Mouse (Mus musculus): Measurements from ENCODE around the gene Rbm42.

Rbm42 gene

DNA sequence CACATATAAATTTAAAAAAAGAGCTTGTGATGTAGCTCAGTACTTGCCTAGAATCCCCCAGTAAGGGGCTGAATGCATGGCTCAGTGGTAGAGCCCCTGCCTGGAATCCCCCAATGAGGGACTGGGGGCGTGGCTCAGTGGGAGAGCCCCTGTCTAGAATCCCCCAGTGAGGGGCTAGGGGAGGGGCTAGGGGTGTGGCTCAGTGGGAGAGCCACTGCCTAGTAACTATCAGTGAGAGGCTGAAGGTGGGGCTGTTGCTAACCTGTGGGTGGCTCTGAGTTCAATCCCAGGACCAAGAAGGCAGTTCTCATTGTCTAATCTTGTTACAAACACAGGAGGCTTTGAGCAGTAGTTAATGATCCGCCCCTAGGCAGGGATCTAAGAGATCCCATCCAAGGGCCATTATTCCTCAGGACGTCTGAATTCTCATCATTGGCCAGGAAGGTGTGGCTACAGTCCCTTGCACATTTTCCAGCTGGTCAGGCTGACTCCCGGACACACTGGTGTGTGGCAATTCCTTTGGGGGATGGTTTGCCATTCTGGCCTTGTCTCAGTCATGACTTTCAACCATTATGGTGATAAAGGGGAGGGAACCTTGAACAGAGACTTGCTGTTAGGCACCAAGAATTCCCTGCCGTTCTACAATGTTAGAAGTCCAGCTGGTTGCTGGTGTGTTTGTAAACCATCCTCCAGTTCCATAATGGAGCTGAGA, 34.9 kb downstream of the Rbm42 start:
- no peak for DNase-seq

DNA sequence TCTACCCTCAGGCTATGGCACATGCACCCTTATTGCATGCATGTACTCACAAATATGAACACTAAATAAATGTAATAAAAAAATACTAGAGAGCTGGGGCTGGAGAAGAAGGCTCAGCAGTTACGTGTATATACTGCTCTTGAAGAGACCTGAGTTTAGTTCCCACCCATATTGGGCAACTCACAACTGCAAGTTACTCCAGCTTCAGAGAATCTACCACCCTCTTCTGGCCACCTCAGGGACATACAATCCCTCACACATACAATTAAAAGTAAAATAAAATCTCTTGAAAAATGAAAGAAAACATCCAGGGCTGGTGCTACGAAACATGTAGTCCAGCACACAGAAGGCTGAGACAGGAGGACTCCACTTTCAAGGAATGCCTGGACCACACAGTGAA, 35.7 kb downstream of the Rbm42 start:
- no peak for DNase-seq

DNA sequence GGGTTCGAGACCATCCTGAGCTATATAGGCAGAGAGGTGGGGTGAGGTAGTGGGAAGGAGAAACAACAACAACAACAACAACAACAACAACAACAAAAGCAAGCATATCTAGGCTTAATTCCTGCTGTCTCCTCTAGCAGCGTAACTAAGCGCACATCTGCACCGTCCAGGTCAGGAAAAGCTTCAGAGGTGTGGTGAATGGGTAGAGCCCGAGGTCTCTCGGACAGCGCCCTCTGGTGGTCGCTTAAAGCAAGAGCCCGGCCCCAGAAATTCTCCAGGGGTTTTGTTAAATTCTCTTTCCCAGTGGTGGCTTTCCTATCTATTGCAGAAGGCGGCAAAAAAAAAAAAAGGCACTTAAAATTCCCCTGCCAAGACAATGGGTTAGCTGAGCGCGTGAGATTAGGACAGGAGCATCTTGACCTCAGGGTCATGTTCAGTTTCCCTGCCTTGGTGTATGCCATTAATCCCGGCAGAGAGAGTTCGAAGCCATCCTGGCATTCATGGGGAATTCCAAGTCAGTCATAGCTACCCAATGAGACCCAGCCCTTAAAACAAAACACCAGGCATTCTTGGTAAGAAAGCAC, 36.5 kb downstream of the Rbm42 start:
- peak; percentile 74 for DNase-seq

DNA sequence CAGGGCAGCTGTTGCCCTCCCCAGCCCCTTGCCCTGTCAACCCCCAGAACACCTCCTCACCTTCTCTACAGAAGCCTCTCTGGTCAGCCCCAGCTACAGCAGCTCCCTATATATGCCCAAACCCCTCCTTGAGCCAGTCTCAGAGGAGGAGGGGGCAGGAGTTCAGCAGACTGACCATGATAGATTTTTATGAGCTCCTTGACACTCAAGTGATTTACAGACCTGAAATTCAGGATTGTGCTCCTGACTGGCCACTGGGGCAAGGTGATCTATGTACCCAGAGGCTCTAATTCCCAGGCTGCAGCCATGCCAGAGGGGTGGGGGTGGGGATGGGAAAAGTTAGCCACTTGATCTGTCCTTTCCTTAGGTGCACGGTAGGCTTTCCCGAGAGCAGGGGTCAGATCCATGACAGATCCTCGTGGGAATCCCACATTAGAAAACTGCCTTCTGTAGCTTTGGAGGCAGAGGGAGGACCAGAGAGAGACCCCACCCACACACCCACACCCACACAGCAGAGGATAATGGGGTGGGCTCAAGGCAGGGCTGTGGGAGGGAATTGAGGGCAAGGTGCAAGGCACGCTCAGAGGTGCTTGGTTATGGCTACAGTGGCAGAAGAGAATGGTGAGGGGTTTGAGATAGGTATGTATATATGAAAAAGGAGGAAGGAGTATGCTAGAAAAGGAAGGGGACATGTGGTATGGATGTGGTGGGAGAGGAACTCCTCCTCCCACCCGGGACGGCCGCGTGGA, 37.3 kb downstream of the Rbm42 start, which contains the start of gene Upk1a:
Gene Upk1a (minus strand): TSS at position 194 of the 749 bp plus-strand sequence.
- no peak for DNase-seq

DNA sequence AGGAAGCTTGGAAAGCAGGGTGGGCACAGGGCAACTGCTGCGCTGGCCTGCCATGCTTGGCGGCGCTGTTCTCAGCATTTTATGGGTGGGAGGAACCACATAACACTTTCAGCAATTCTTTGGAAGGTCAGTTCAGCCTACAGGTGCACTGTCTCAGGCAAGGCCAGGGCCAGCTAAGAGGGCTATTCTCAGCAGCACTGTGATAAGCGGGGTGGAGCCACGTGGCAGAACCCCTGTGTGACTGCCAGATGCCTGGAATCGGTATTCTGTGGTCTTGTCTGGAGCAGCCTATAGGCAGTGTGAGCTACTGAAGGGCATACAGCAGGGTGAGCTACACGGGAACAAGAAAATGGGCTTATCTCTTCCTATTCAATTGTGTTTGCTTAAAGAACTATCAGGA, 40.1 kb downstream of the Rbm42 start:
- DNase-seq, result no peak

DNA sequence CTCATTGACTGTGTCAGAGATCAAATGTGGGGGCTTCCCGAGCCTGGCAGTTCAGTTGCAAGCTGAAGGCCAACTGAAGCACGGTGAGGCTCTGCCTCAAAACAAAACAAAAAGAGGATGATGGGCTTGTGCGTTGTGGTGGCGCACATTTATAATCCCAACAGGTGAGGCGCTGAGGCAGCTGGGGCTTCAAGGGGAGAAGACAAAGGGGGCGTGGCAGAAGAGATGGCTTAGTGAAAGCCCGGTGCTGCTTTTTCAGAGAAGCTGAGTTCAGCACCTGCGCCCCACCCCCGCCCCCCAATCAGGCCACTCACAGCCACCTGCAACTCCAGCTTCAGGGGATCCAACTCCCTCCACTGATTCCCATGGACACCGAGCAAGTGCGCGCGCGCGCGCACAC, 41.6 kb downstream of the Rbm42 start:
- DNase-seq, result no peak

DNA sequence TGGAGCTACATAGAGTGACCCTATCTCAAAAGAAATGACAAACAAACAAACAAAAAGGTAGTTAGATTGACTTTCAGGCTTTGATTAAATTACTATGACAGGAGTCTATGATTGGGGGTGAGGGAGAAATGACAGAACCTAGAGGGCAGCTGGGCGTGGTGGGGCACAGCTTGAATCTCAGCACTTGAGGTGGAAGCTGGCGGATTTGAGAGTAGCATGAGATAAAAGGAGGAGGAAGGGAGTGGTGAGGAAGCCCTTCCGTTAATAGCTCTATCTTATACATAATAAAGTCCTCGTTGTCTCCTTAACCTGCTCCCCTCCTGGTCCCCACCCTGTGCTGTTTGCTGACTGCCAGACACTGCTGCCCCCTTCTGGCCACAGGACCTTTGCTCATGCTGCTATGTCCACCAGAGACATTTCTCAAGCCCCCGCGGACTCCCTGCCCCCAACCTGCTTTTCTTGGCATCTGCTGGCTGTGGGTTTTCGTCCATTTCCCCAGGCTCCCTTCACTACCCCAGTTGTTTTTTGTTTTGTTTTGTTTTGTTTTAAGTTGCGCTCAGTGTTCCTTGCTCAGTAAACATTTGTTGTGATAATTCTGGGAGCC, 42.3 kb downstream of the Rbm42 start:
- peak; percentile 66 for DNase-seq

DNA sequence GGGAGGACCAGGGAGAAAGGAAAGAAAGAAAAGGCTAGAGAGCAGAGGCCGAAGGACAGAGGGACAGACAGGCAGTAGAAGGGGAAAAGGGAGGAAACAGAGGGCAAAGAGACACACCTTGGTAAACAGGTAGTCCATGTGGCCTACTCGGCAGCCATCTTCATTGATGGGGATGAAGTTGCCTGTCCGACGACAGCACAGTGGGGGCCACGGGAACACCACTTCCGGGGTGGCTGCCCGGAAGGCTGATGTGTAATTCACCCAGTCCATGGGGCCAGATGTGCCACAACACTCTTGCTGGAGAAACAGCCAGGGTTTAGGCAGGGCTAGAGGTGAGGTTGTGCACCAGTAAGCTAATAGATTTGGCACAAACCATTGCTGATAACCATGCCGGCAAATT, 45.2 kb downstream of the Rbm42 start:
- DNase-seq, result no peak

DNA sequence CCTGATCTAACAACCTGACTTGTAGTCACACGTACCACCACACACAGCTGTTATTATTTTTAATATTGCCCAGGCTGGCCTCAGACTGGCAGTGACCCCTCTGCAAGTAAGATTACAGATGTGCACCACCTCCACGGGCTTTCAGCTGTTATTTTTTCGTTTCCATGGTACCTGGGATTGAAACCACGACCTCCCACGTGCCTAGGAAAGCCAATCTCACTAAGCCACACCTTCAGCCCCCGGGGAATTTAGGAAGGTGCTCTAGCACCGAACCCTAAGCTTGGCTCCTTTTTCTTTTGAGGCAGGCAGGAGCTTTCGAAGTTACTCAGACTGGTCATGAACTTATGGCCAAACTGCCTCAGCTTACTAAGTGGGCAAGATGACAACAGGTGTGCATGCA, 45.7 kb downstream of the Rbm42 start:
- DNase-seq, result no peak

DNA sequence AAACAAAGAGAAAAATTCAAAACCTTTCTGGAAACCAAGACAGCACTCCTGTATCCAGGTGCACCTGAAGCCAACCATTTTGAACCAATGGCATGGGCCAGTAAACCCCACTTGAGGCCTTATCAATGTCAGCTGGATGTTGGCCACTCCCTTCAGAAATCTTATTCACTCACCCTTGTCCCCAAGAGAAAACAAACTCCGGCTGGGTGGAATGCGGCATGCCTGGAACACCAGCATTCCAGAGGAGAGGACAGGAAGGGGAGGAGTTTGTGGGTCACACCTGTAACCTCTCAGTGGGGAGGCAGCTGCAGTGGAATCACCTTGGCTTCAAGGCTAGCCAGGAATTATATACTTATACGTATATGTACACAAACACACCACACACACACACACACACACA, 47.5 kb downstream of the Rbm42 start:
- DNase-seq, result peak; percentile 76

DNA sequence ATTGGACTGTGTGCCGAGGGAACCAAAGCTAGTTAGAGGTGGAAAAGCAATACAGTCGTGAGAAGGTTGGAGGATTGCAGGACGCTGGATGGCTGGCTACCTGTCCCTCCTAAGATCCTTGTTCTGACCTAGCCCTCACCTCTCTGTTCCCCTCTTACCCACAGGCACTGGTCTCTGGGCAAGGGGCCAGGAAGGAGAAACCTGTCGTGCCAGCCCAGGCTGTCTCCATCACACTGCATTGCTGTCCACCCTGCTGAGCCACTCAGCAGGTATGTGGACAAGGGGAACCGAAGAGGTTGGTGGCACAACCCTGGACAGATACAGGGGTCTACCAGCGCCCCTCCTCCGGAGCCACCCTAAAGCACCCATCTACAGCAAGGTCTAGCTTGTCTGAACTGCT, 49.5 kb downstream of the Rbm42 start:
- peak; percentile 59 for DNase-seq

DNA sequence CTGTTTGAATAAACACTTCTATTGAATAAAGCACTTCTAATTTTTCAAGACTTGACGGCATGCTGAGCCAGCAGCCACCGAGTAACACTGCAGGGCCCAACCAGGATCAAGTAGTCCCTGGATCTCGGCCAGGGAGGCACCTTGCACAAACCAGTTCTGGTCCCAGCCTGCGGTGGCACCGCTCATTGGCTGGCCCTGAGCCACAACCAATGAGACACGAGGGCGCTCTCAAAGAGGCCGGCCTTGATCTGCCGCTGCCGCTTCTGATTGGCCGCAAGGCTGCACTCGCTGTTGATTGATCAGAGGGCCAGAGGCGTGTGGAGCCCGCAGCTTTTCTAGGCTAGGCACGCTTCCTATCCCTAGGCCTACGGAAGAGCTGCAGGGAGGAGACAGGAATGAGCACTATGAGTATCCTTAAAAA, 50.2 kb downstream of the Rbm42 start:
- DNase-seq, result peak; percentile 97

DNA sequence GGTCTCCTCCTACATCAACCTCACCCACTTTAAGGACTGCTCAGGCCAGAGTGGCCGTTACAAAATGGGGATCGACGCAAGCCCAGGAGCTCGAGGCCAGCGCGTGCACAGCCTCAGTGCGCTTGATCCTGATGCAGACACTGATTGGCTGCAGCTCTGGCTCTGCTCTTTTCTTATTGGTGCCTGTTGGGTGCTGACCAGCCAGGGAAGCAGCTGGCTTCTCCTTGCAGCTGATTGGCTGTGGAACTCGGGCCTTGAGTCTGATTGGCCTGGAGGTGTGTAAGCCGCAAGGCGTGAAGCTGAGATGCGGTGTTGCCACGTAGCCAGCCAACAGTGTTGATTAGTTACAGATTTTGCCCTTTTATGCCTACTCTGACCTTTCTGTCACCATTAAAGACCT, 51.3 kb downstream of the Rbm42 start, which contains the start of gene Zbtb32:
Gene Zbtb32 (minus strand): TSS at position 124 of the 400 bp plus-strand sequence.
- no peak for DNase-seq

DNA sequence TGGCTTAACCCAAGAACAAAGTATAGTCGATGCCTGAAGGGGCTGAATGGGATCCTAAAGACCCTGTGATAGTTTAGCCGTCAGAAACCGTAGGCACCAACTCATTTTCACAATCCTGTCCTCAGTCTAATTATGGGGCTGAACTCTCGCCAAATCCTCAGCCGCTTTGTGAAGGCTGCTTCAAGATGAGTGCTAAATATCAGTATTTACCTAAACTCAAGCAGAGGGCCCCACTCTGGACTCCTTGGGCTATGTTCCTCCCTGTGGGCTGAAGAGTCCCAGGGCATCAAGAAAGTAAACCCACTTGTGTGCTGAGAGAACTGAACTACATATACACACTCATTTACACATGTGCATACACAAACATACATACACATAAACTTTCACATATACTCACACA, 53.3 kb downstream of the Rbm42 start:
- no peak for DNase-seq

DNA sequence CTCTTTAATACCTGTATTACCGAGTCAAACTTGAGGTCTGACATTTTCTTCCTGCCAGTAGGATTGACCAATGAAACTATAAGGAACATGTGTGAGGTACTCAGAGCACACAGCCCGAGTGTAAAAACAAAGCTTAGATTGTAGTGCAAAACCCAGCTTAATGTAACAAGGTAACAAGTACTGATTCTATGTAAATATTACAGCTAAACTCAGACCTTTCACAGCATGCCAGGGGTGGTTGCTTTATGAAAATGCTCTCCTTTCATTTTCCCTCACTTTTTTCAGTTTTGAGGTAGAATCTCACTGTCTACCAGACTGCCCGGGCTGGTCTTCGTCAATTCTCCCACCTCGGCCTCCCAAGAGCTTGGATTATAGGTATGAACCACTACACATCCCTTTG, 54.0 kb downstream of the Rbm42 start:
- DNase-seq, result no peak

DNA sequence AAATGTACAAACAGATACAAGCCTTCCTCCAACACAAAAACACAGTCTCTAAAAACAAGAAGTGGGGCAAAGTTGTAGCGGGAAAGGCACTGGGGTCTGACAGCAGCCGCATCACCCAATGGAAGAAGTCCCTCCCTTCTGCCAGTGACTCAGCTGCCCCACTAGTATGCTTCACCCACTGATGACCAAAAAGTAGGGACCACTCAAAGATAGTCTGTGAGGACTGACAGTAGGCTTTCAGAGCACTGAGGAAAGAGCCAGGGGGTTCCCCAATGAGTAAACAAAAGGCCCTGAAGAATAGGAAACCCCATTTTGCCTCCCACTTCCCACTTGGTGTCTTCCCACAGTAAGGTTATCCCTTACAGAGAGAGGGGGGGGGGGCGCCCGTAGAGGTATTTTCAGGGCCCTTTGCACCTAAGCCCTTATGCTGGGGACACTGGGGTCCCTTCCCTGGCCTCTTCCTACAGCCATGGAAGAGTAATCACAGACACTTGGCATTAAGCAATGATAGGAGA, 55.5 kb downstream of the Rbm42 start:
- DNase-seq, result no peak

DNA sequence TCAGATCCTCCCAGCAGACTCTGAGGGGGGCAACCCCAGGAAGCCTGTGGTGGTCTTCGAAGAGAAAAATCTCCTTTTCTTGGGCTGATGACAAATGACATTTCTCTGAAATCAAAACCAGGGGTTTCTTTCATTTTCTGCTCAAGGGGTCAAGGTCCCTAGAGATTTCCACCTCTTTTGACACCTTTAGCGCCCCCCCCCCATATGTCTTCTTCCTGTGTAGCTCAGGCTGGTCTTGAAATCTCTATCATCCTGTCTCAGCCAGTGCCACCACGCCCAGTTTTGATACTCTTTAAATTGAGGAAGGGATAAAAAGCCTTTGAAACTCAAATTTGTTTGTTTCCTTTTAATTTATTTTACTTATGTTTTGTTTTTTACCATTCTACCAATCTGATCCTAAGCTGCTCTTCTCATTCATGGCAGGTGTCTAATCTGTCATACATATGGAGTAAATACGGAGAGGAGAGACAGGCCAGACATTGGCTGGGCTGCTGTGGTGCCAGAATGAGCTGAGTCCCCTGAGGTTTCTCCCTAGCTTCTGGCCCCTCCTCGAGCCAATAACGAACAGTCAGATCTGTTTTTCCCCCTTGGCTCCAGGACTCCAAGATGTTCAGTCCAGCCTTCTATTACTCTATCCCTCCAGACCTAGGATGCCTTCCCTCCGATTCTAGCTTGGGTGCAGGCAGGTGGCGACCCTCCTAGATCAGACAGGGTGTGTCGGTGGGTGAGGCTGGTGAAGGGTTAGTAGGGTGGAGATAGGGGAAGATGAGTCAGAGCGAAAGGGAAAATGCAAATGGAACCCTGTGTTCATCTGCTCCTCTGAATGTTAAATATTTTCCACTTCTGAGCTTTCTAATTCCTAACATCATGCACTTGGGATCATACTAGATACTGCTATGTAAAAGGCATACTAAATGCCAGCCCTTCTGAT, 56.3 kb downstream of the Rbm42 start:
- no peak for DNase-seq

DNA sequence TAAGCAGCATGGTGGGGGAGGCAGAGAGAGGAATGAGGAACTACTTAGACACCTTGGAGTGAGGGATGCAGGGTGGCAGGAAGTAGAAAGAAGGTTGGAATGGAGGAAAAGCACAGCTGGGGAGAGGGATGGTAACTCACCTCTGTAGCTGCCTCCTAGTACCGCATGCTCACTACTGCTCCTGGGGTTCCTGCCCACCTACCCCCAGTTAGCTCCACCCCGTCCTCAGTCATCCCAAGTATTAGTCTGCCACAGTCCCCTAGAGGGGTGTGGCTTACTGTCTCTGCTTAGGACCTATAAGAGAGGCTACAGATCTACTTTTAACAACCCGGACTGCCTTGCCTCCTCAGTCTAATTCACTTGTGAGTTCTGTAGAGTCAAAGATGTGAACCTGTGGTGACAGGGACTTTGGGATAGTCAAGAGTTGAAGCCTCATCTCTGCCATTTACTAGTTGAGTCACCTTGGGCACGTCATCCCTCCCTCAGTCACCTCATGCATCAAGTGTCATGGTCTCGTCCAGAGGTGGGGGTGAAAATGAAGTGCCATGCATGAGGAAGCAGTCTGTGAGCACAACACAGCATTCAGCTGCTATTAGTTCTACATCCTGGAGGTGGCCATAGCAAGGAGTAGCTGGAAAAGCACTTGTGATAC, 57.2 kb downstream of the Rbm42 start:
- no peak for DNase-seq

DNA sequence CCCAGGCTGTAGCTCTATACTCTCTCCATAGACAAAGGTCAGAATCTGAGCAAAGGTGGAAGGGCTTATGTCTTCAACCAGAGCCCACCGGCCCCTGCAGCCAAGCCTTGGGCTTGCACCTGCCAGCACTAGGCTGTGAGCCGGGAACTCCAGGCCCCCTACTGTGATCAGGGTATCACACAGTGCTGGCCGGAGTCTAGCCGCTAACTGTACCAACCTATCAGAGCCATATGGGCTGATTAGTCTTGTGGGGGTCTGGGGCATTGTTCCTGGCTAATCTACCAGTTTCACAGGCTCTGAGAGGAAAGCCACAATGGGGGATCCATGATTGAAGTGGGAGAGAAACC, 58.5 kb downstream of the Rbm42 start:
- no peak for DNase-seq
